Mouse (Mus musculus) hindbrain, embryonic 11.5 days (tissue): ENCODE data around the gene Fgg. TPM values are rescaled to one million over a fixed set of nuclear protein-coding genes. Genes with fewer than 3 reads are reported as not detected.

Experiments used
- ATAC-seq: fragments of 200-750 bp; cut with Nextera tagmentation; 2 replicates; pipeline ENCODE4 v1.8.0; 2017; ENCODE audit warnings: mild to moderate bottlenecking, moderate TSS enrichment, moderate library complexity; ENCODE audit not compliant: low FRiP score
- DNase-seq: peaks from one replicate; pipeline ENCODE4 v3.0.0-alpha.2; 2015; ENCODE audit warnings: low spot score
- H3K27ac ChIP-seq: fragments of 300-500 bp; sonication (generic); 2 replicates; pipeline ENCODE4 v1.5.1; 2014; ENCODE audit warnings: mild to moderate bottlenecking, low read depth, low read length
- H3K27me3 ChIP-seq: fragments of 300-500 bp; sonication (generic); 2 replicates; pipeline ENCODE4 v1.6.1; 2014; ENCODE audit warnings: mild to moderate bottlenecking, low read length, moderate library complexity, mixed read lengths; ENCODE audit not compliant: control insufficient read depth, insufficient read depth
- H3K36me3 ChIP-seq: fragments of 300-500 bp; sonication (generic); 2 replicates; pipeline ENCODE4 v1.6.1; 2014; ENCODE audit warnings: mild to moderate bottlenecking, low read length, moderate library complexity, mixed read lengths; ENCODE audit not compliant: control insufficient read depth, insufficient read depth
- H3K4me1 ChIP-seq: fragments of 300-500 bp; sonication (generic); replicated peaks from 2 replicates; pipeline ENCODE4 v1.6.1; 2014; ENCODE audit warnings: low read length, mixed read lengths; ENCODE audit not compliant: control insufficient read depth, insufficient read depth
- H3K4me2 ChIP-seq: fragments of 300-500 bp; sonication (generic); replicated peaks from 2 replicates; pipeline ENCODE4 v1.6.1; 2014; ENCODE audit warnings: mild to moderate bottlenecking, low read depth, low read length
- H3K4me3 ChIP-seq: fragments of 300-500 bp; sonication (generic); 2 replicates; pipeline ENCODE4 v1.5.1; 2014; ENCODE audit warnings: low read depth, low read length
- H3K9ac ChIP-seq: fragments of 300-500 bp; sonication (generic); 2 replicates; pipeline ENCODE4 v1.6.1; 2014; ENCODE audit warnings: low read depth, low read length
- H3K9me3 ChIP-seq: fragments of 300-500 bp; sonication (generic); 2 replicates; pipeline ENCODE4 v1.6.1; 2016; ENCODE audit warnings: low read length; ENCODE audit not compliant: control insufficient read depth
- WGBS: fragments of 180-500 bp; shearing (Covaris S2); extraction: QIAGEN DNeasy Blood & Tissue Kit; methylation state at CpG from one replicate; pipeline ENCODE4 v1.1.7; 2014; 5-methylcytosine and 5-hydroxymethylcytosine counted together
- polyA plus RNA-seq: library from polyadenylated mRNA; unstranded; fragments of >200 nt; fragmentation: Nextera tagmentation; extraction: Ambion mirVana; gene quantifications from 2 replicates; pipeline ENCODE4 v1.2.1, GENCODE M21; 2014

The Fgg gene
- polyA plus RNA-seq, 1 experiment from 2014 or later = not detected

DNA sequence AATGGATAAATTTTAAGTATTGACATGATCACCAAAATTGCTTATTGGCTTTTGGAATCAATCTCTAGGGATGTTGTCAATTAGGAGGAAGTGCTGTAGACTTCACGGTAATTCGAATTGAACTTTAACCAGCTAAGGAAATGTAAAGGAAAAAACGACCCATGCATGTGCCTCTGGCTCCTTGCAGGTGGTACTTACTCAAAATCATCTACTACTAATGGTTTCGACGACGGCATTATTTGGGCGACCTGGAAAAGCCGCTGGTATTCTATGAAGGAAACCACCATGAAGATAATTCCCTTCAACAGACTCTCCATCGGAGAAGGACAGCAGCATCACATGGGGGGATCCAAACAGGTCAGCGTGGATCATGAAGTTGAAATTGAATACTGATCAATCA lies 6.4 kb downstream of the Fgg start:
- no peak overlapping the region for H3K4me3 ChIP-seq
- DNase-seq = no peak
- no peak for ATAC-seq
- no peak overlapping the region for H3K27ac ChIP-seq
- no peaks in the 10 kb centered on the region for H3K4me1 ChIP-seq
- H3K9ac ChIP-seq = no peak overlapping the region
- no peaks in the 10 kb centered on the region for H3K36me3 ChIP-seq
- no peaks in the 10 kb centered on the region for H3K9me3 ChIP-seq
- no peak overlapping the region for H3K4me2 ChIP-seq
- H3K27me3 ChIP-seq = no peaks in the 10 kb centered on the region
- 88% methylated on average over 10 of the region's 10 CpGs for WGBS

DNA sequence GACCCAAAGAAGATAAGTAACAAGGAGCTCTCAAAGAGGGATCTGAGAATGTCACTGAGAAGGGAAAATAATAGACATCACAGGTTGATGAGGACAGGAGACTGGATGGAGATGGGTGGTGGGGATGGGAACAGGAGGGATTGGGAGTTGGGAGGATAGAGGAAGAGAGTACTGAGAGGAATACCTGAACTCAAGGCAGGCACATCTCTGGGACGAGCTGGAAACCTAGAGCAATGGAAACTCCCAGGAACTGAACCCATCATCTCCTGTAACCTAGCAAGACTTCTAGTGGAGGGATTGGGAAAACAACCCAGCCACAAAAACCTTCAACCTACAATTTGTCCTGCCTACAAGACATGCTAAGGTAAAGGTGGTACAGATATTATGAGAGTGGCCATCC lies 8.7 kb downstream of the Fgg start:
- Histone ChIP-seq H3K9ac (no peak overlapping the region), H3K27me3 (no peaks in the 10 kb centered on the region), H3K4me3 (no peak overlapping the region), H3K27ac (no peak overlapping the region), H3K36me3 (no peaks in the 10 kb centered on the region), H3K9me3 (no peaks in the 10 kb centered on the region), H3K4me2 (no peak overlapping the region), H3K4me1 (no peaks in the 10 kb centered on the region)
- WGBS = 88% methylated on average over 1 of the region's 1 CpGs
- DNase-seq (no peak), ATAC-seq (no peak)

DNA sequence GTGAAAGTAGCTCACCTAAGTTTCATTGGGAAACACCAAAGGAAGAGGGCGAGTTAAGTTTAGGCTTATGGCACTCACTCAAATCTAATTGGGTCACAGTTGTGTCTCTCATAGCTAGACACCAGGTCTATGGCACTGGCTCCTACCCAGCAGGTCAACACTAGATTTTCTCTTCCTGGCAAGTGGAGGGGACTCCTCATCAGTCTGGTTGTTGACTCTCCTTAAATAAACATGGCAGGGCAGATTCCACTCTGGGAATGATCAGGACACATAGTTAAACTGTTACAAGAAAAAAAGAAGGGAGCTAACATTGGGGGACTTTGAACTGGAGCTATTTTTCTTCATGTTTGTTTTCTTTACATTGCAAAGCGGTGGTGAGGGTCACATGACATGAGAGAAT lies 12.9 kb downstream of the Fgg start:
- H3K36me3 ChIP-seq = no peaks in the 10 kb centered on the region
- H3K4me3 ChIP-seq = no peak overlapping the region
- H3K4me2 ChIP-seq = no peak overlapping the region
- no peak for DNase-seq
- 82% methylated on average over 2 of the region's 2 CpGs for WGBS
- H3K4me1 ChIP-seq = no peaks in the 10 kb centered on the region
- no peak overlapping the region for H3K9ac ChIP-seq
- H3K9me3 ChIP-seq = no peaks in the 10 kb centered on the region
- no peak for ATAC-seq
- H3K27me3 ChIP-seq = no peaks in the 10 kb centered on the region
- no peak overlapping the region for H3K27ac ChIP-seq

DNA sequence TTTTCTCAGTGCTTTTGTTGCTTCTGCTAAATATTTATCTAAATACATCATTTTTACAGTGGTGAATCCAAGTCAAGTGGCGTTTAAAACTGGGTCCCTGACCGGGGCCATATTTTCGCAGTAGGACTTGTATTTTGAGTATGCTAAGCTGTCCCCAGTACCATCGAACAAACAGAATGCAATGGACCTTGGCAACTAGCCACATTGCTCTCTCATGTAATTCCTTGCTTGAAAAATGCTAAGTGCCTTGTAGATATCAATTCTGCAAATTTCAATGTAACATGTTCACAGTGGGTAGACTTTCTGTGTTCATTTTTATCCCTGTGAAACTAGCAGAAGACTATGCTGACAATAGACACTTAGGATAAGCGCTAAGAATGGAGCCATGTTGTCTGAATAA lies 13.7 kb downstream of the Fgg start:
- 91% methylated on average over 5 of the region's 5 CpGs for WGBS
- DNase-seq (no peak), ATAC-seq (no peak)
- Histone ChIP-seq H3K36me3 (no peaks in the 10 kb centered on the region), H3K9ac (no peak overlapping the region), H3K27me3 (no peaks in the 10 kb centered on the region), H3K27ac (no peak overlapping the region), H3K4me1 (no peaks in the 10 kb centered on the region), H3K4me2 (no peak overlapping the region), H3K4me3 (no peak overlapping the region), H3K9me3 (no peaks in the 10 kb centered on the region)

DNA sequence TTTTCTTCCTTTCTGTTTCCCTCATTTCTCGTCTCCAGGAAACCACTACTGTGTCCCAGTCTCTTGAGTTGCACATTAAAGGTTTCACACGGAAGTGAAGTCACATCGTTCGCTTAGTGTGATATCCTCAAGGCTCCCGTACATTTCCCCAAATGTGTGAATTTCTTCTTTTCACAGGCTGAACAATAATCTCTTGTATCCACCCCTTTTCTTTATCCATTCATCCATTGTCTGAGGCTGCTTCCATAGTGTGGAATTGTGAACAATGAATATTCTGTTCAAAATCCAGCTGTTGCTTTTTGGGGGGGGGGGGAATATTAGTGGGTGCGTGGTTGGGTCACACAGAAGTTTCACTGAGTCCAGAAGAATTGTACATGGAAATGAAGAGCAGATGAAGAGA lies 17.5 kb downstream of the Fgg start:
- H3K9ac ChIP-seq = no peak overlapping the region
- no peaks in the 10 kb centered on the region for H3K36me3 ChIP-seq
- no peaks in the 10 kb centered on the region for H3K27me3 ChIP-seq
- no peak overlapping the region for H3K4me2 ChIP-seq
- no peak overlapping the region for H3K4me3 ChIP-seq
- no peaks in the 10 kb centered on the region for H3K9me3 ChIP-seq
- ATAC-seq = no peak
- no peak for DNase-seq
- H3K4me1 ChIP-seq = no peaks in the 10 kb centered on the region
- no peak overlapping the region for H3K27ac ChIP-seq
- WGBS = 72% methylated on average over 6 of the region's 6 CpGs

DNA sequence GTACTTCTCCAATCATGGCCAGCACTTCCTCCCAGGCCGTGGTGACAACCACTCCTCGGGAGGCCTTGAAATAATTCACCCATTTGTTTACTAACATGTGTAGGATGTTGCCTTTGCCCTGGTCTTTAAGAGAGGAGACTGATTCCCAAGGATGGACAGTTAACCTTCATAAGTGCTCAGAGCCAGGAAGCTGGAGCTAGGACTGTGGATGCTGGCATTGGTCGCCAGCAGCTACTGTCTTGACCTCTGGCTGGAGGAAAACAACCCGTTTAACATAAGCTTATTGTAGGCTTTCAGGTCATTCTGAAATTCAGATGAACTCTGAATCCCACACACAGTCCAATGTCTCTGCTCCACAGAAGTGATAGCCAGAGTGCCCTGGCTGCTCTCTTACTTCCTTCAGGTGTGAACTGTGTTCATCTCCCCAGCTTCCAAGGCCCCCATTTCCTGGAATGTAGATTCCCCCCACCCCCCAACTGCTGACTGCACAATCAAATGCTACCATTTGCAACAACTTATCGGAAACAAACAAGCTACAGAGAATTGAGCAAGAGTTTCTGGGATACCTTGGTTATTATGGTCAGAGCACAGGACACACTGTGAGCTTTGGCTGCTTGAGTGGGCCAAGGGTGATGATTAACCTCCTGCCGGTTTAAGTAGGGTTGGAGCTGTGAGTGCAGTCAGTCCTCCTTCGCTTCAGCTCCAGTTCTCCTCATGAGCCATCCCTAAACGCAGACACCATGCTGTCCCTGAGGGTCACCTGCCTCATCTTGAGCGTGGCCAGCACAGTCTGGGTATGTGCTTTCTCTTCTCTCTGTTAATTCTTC lies 18.2 kb downstream of the Fgg start, which contains the start of gene Fga:
TSS of gene Fga (plus strand) at position 602 of the 827 bp plus-strand sequence.
- ATAC-seq (no peak), DNase-seq (no peak)
- H3K27ac ChIP-seq = no peak within 1 kb of the TSS
- no peak within 1 kb of the TSS for H3K9ac ChIP-seq
- no peaks in the 10 kb centered on the region for H3K4me1 ChIP-seq
- WGBS = 80% methylated on average over 9 of the region's 9 CpGs
- no peak within 1 kb of the TSS for H3K4me2 ChIP-seq
- H3K27me3 ChIP-seq = no peaks in the 10 kb centered on the region
- H3K4me3 ChIP-seq = no peak within 1 kb of the TSS
- H3K9me3 ChIP-seq = no peaks in the 10 kb centered on the region
- no peaks in the 10 kb centered on the region for H3K36me3 ChIP-seq

DNA sequence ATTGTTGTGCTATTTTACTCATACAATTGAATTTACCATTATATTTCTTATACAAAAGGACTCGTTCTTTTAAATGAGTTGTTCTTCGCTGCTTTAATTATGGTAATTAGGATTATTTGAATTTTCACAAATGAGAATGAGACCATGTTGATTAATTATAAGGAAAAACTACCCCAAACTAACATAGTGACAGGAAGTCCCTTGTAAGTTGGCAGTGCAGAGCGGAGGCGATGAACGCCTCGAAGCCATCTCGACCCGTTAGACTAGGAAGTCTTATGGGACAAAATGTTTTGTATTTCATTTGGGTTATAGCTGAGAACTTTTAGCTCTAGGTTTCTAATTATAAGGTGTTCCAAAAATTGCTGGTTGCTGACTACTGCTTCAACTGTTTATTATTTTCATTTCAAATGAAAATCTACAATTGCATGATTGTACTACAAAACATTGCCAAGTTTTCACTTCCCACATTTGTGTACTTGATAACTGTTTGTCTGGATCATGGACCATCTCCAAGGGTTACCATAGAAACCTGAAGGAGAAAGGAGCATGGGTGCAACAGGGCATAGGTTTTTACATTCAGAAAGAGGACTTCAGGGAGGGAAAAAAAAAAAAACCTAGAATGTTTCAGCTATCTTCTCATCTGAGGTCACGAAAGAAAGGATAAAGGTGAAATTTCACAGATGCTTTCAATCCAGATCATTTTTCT lies 20.2 kb downstream of the Fgg start:
- no peak overlapping the region for H3K4me3 ChIP-seq
- ATAC-seq = no peak
- H3K4me1 ChIP-seq = no peaks in the 10 kb centered on the region
- DNase-seq = no peak
- H3K9me3 ChIP-seq = no peaks in the 10 kb centered on the region
- no peak overlapping the region for H3K27ac ChIP-seq
- H3K36me3 ChIP-seq = no peaks in the 10 kb centered on the region
- no peak overlapping the region for H3K4me2 ChIP-seq
- 93% methylated on average over 9 of the region's 9 CpGs for WGBS
- no peaks in the 10 kb centered on the region for H3K27me3 ChIP-seq
- no peak overlapping the region for H3K9ac ChIP-seq

DNA sequence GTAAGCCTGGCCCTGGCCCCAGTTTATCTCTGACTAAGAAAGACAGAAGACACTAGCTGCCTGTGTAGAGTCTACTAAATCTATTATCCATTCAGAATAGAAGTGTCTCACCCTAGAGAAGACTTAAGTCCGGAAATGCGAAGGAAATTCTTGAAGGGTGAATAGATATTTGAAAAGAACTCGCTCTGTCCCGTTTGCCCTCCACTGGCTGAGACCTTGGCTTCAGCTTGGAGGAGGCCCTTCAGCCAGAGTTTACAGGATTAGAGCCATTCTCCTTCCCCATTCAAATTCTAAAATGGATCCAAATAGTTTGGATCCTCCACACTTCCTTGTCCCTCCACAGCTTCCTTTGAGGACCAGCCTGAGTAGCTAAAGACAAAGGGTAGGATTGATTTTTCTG lies 22.8 kb downstream of the Fgg start:
- Histone ChIP-seq H3K4me1 (no peaks in the 10 kb centered on the region), H3K9me3 (no peaks in the 10 kb centered on the region), H3K4me3 (no peak overlapping the region), H3K36me3 (no peaks in the 10 kb centered on the region), H3K27ac (no peak overlapping the region), H3K27me3 (no peaks in the 10 kb centered on the region), H3K9ac (no peak overlapping the region), H3K4me2 (no peak overlapping the region)
- WGBS = 93% methylated on average over 4 of the region's 4 CpGs
- DNase-seq (no peak), ATAC-seq (no peak)
